Mouse (Mus musculus) liver, postnatal 0 days (tissue): ENCODE results near the gene Lmo4. TPM values are rescaled to one million over a fixed set of nuclear protein-coding genes. Genes with fewer than 3 reads are reported as not detected.

Experiments
- ATAC-seq: fragments of 200-750 bp; cut with Nextera tagmentation; 2 replicates; pipeline ENCODE4 v1.8.0; 2017; ENCODE audit warnings: mild to moderate bottlenecking, moderate library complexity
- DNase-seq: peaks from one replicate; pipeline ENCODE4 v3.0.0-alpha.2; 2016
- H3K27ac ChIP-seq: fragments of 300-500 bp; sonication (generic); 2 replicates; pipeline ENCODE4 v1.5.1; 2014; ENCODE audit warnings: antibody characterized with exemption, moderate library complexity, mild to moderate bottlenecking, low read depth
- H3K27me3 ChIP-seq: fragments of 300-500 bp; sonication (generic); 2 replicates; pipeline ENCODE4 v1.6.1; 2014; ENCODE audit warnings: low read length, control low read depth, mixed read lengths; ENCODE audit not compliant: insufficient read depth
- H3K36me3 ChIP-seq: fragments of 300-500 bp; sonication (generic); replicated peaks from 2 replicates; pipeline ENCODE4 v1.6.1; 2014; ENCODE audit warnings: mild to moderate bottlenecking, control low read depth, low read length, moderate library complexity, mixed read lengths; ENCODE audit not compliant: insufficient read depth
- H3K4me1 ChIP-seq: fragments of 300-500 bp; sonication (generic); 2 replicates; pipeline ENCODE4 v1.6.1; 2014; ENCODE audit warnings: antibody characterized with exemption, mild to moderate bottlenecking, control low read depth; ENCODE audit not compliant: insufficient read depth
- H3K4me2 ChIP-seq: fragments of 300-500 bp; sonication (generic); 2 replicates; pipeline ENCODE4 v1.6.1; 2014; ENCODE audit warnings: low read depth, mild to moderate bottlenecking, low read length, moderate library complexity, mixed read lengths
- H3K4me3 ChIP-seq: fragments of 300-500 bp; sonication (generic); 2 replicates; pipeline ENCODE4 v1.5.1; 2014; ENCODE audit warnings: low read depth, low read length
- H3K9ac ChIP-seq: fragments of 300-500 bp; sonication (generic); replicated peaks from 2 replicates; pipeline ENCODE4 v1.6.1; 2014; ENCODE audit warnings: mild to moderate bottlenecking, moderate library complexity
- H3K9me3 ChIP-seq: fragments of 300-500 bp; sonication (generic); 2 replicates; pipeline ENCODE4 v1.6.1; 2016; ENCODE audit warnings: mild to moderate bottlenecking, control low read depth, low read length, mixed read lengths
- CTCF ChIP-seq: sonication (generic); IDR thresholded peaks from 2 replicates; pipeline ENCODE4 v1.5.1; 2016; ENCODE audit warnings: antibody characterized with exemption, low read depth
- EP300 ChIP-seq: IDR thresholded peaks from 2 replicates; pipeline ENCODE4 v1.6.1; 2016; ENCODE audit warnings: antibody characterized with exemption, low read depth, mild to moderate bottlenecking
- WGBS: fragments of 180-500 bp; shearing (Covaris S2); extraction: QIAGEN DNeasy Blood & Tissue Kit; methylation state at CpG from one replicate; pipeline ENCODE4 v1.1.7; 2014; ENCODE audit not compliant: insufficient replicate concordance; 5-methylcytosine and 5-hydroxymethylcytosine counted together
- polyA plus RNA-seq: library from polyadenylated mRNA; unstranded; fragments of >200 nt; fragmentation: Nextera tagmentation; extraction: Ambion mirVana; gene quantifications from 2 replicates; pipeline ENCODE4 v1.2.1, GENCODE M21; 2015

Lmo4 gene
- polyA plus RNA-seq, 1 experiment from 2014 or later: 17.4 TPM

DNA sequence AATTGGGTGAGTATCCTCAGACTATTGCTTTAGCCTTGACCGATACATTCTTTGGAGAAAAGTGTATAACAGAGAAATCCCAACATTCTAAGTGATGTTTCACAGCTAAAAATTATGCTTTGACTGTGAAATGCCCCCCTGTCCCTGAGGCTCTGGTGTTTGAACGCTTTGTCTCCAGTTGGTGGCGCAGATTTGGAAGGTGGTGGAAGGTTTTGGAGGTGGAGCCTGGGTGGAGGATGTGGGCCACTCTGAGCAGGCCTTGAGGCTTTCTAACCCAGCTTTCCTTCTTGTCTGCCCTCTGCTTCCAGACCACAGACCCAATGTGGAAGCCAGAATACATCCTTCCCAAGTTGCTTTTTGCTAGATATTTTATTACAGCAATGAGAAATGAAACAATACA is 57.8 kb downstream of the Lmo4 start:
- TF ChIP-seq CTCF: no peak
- TF ChIP-seq EP300: no peak
- no peak for ATAC-seq

DNA sequence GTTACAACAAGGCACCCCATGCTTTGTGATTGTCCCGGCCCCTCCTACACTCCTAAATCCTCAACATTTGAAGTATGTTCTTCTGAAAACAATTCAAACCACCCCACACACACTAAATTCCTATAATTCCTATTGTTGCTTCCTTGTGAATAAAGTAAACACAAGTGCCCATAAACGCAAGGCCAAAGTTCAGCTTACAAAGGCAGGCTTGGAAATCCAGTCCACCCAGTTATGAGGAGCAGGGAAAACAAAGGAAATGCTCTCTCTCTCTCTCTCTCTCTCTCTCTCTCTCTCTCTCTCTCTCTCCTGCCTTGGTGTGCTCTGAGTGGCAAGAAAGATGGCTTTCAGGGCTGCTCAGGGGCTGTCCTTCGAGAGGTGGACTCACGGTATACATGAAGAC is 61.0 kb downstream of the Lmo4 start:
- H3K4me1 ChIP-seq: no peaks in the 10 kb centered on the region
- TF ChIP-seq CTCF: no peak
- no peak for TF ChIP-seq EP300
- no peaks in the 10 kb centered on the region for H3K36me3 ChIP-seq
- DNase-seq (no peak), ATAC-seq (no peak)
- no peaks in the 10 kb centered on the region for H3K9me3 ChIP-seq
- H3K4me3 ChIP-seq: no peak overlapping the region
- H3K27ac ChIP-seq: no peak overlapping the region
- no peak overlapping the region for H3K4me2 ChIP-seq
- WGBS: 77% methylated on average over 4 of the region's 4 CpGs
- H3K27me3 ChIP-seq: no peaks in the 10 kb centered on the region
- H3K9ac ChIP-seq: no peak overlapping the region

More for the DNA sequence above, 57.8 kb downstream of the Lmo4 start:
- H3K4me1 ChIP-seq: no peaks in the 10 kb centered on the region
- no peaks in the 10 kb centered on the region for H3K9me3 ChIP-seq
- no peak for DNase-seq
- no peaks in the 10 kb centered on the region for H3K36me3 ChIP-seq
- H3K4me3 ChIP-seq: no peak overlapping the region
- no peaks in the 10 kb centered on the region for H3K27me3 ChIP-seq
- WGBS: 74% methylated on average over 3 of the region's 3 CpGs
- no peak overlapping the region for H3K27ac ChIP-seq
- no peak overlapping the region for H3K9ac ChIP-seq
- H3K4me2 ChIP-seq: no peak overlapping the region

DNA sequence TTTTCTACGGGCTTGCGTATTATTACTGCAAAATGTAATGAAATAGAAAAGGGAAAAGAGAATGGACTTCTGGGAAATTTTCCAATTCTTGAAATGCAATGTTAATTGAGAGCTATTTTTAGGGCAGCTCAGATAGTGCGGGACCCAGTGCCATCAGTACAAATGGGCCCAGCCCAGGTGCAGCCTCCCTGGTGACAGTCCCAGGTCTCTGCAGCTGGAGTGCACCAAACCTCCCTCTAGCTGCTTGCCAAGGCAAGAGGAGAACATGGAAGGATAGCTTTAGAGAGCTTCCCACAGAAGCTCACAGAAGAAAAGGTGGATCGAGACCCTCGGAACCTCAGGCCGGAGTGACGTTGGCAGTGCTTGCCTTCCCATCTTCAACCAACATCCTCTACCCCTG is 62.1 kb downstream of the Lmo4 start:
- WGBS: 82% methylated on average over 7 of the region's 7 CpGs
- H3K27ac ChIP-seq: no peak overlapping the region
- no peaks in the 10 kb centered on the region for H3K4me1 ChIP-seq
- no peak overlapping the region for H3K9ac ChIP-seq
- H3K36me3 ChIP-seq: no peaks in the 10 kb centered on the region
- no peaks in the 10 kb centered on the region for H3K9me3 ChIP-seq
- H3K4me3 ChIP-seq: no peak overlapping the region
- ATAC-seq (no peak), DNase-seq (no peak)
- H3K4me2 ChIP-seq: no peak overlapping the region
- no peaks in the 10 kb centered on the region for H3K27me3 ChIP-seq
- TF ChIP-seq CTCF: no peak
- TF ChIP-seq EP300: no peak

DNA sequence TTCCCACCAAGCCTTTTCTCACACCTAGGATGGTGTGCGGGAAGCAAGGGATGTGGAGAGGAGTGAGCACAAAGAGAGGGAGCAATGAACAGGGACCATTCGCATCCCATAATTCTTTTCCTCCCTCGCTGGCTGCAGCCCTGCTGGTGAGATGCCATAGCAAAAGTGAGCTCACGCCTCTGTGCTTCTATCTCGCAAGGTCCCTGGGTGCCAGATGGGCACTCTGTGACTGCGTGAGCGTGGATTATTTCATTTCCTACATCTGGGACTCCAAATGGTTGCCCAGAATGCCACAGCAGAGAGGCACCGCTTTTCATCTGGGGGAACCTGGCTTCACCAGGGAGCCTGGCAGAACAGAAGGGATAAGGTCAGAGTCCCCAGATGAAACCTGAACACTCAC is 63.2 kb downstream of the Lmo4 start:
- Histone ChIP-seq H3K36me3 (no peaks in the 10 kb centered on the region), H3K4me1 (no peaks in the 10 kb centered on the region), H3K4me3 (no peak overlapping the region), H3K9me3 (no peaks in the 10 kb centered on the region), H3K4me2 (no peak overlapping the region), H3K27ac (no peak overlapping the region), H3K9ac (no peak overlapping the region), H3K27me3 (no peaks in the 10 kb centered on the region)
- no peak for DNase-seq
- no peak for ATAC-seq
- WGBS: 76% methylated on average over 8 of the region's 8 CpGs
- no peak for TF ChIP-seq EP300
- no peak for TF ChIP-seq CTCF

DNA sequence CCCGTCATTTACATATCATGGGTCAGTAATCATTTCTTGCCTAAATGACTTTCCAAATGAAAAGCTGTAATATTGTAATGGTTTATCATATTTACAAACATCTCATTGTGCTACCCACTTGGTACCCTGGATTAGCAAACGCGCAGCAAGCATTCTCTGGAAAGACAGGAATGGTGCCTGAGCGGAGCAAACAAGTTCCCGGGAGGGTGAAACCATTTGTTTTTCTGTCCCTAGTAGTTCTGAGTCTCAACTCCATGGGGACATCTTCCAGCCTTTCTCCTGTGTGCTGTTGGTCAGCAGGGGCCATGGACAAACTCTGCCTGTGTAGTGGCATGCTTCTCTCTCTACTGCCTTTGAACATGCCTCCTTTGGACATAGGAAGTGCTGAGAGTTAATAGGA is 64.2 kb downstream of the Lmo4 start:
- Histone ChIP-seq H3K27me3 (no peaks in the 10 kb centered on the region), H3K4me3 (no peak overlapping the region), H3K9ac (no peak overlapping the region), H3K4me2 (no peak overlapping the region), H3K36me3 (no peaks in the 10 kb centered on the region), H3K9me3 (no peaks in the 10 kb centered on the region), H3K27ac (no peak overlapping the region), H3K4me1 (no peaks in the 10 kb centered on the region)
- WGBS: 84% methylated on average over 5 of the region's 5 CpGs
- no peak for TF ChIP-seq CTCF
- no peak for TF ChIP-seq EP300
- DNase-seq (no peak), ATAC-seq (no peak)

DNA sequence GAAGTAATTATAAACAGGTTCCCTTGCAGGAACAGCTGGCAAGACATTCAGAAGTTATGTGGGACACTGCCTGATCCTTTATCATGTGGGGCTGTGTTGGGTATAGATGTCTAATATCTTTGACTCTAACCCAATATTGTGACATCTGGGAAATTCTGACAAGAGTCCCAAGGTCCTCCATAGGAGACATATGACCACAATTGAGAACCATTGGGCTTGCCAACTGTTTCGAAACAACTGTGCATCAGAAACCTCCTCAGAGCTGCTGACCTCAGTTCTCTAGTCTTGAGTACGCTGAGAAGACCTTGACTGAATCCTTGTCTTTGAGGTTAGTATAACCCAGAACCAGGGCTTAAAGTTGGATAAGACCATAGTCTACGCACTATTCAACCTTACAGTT is 66.4 kb downstream of the Lmo4 start:
- Histone ChIP-seq H3K36me3 (no peaks in the 10 kb centered on the region), H3K4me3 (no peak overlapping the region), H3K4me1 (no peaks in the 10 kb centered on the region), H3K4me2 (no peak overlapping the region), H3K9me3 (no peaks in the 10 kb centered on the region), H3K27ac (no peak overlapping the region), H3K27me3 (no peaks in the 10 kb centered on the region), H3K9ac (no peak overlapping the region)
- WGBS: 73% methylated on average over 3 of the region's 3 CpGs
- ATAC-seq: no peak
- no peak for DNase-seq
- TF ChIP-seq CTCF (no peak), EP300 (no peak)
